Mouse (Mus musculus) c-Kit-positive CD71-positive TER-119-negative erythroid progenitor cells, embryonic 14.5 days (primary cell): ENCODE results near the gene Olfr231.

ENCODE experiments used
- DNase-seq: peaks from one replicate; pipeline ENCODE4 v3.0.0-alpha.2; 2013; ENCODE audit warnings: low read depth

The Olfr231 gene

GRCm38 (mm10) chr1:174121062-174121461, at the start of gene Olfr231:
Olfr231 (minus strand) TSS chr1:174121162.
- no peak for DNase-seq

- peak; percentile 65 for DNase-seq
Measured at GRCm38 (mm10) chr1:174169024-174169423, 48.1 kb upstream of the Olfr231 start.

GRCm38 (mm10) chr1:174159095-174159494, 38.1 kb upstream of the Olfr231 start:
- no peak for DNase-seq

GRCm38 (mm10) chr1:174158512-174158911, 37.5 kb upstream of the Olfr231 start:
- no peak for DNase-seq

GRCm38 (mm10) chr1:174157622-174158021, 36.7 kb upstream of the Olfr231 start:
- no peak for DNase-seq

- DNase-seq, result no peak
Measured at GRCm38 (mm10) chr1:174155333-174155732, 34.4 kb upstream of the Olfr231 start, which contains the start of gene Olfr420. Olfr420 (plus strand) TSS chr1:174155633.

GRCm38 (mm10) chr1:174149289-174149688, 28.3 kb upstream of the Olfr231 start:
- DNase-seq, result no peak

GRCm38 (mm10) chr1:174146696-174147095, 25.7 kb upstream of the Olfr231 start:
- DNase-seq, result no peak

- no peak for DNase-seq
Measured at GRCm38 (mm10) chr1:174141384-174141783, 20.4 kb upstream of the Olfr231 start.

- no peak for DNase-seq
Measured at GRCm38 (mm10) chr1:174131999-174132398, 11.0 kb upstream of the Olfr231 start.

- DNase-seq, result no peak
Measured at GRCm38 (mm10) chr1:174131217-174131616, 10.3 kb upstream of the Olfr231 start, which contains the start of gene Olfr424. Olfr424 (plus strand) TSS chr1:174131517.

GRCm38 (mm10) chr1:174103735-174104134, 17.2 kb downstream of the Olfr231 start:
- DNase-seq, result no peak

GRCm38 (mm10) chr1:174096591-174096990, 24.4 kb downstream of the Olfr231 start, which contains the start of gene Olfr427:
Olfr427 (plus strand) TSS chr1:174096891.
- DNase-seq, result no peak

GRCm38 (mm10) chr1:174084031-174084430, 36.9 kb downstream of the Olfr231 start, which contains the start of gene Olfr429:
Olfr429 (plus strand) TSS chr1:174084331.
- DNase-seq, result no peak

- no peak for DNase-seq
Measured at GRCm38 (mm10) chr1:174066305-174066704, 54.7 kb downstream of the Olfr231 start, which contains the start of gene Olfr430. Olfr430 (plus strand) TSS chr1:174066605.
